Mouse (Mus musculus) limb, embryonic 11.5 days (tissue): ENCODE measurements around the gene 4930432M17Rik. TPM values are rescaled to one million over a fixed set of nuclear protein-coding genes. Genes with fewer than 3 reads are reported as not detected.

Experiments used
- ATAC-seq: fragments of 200-750 bp; cut with Nextera tagmentation; 2 replicates; pipeline ENCODE4 v1.8.0; 2017; ENCODE audit warnings: low read depth; ENCODE audit not compliant: insufficient number of reproducible peaks, low FRiP score, low TSS enrichment
- DNase-seq: peaks from one replicate; pipeline ENCODE4 v3.0.0-alpha.2; 2015; ENCODE audit warnings: low spot score
- H3K27ac ChIP-seq: fragments of 300-500 bp; sonication (generic); replicated peaks from 2 replicates; pipeline ENCODE4 v1.5.1; 2014; ENCODE audit warnings: low read depth, mild to moderate bottlenecking, low read length
- H3K27me3 ChIP-seq: fragments of 300-500 bp; sonication (generic); 2 replicates; pipeline ENCODE4 v1.6.1; 2014; ENCODE audit warnings: mild to moderate bottlenecking, low read length, mixed read lengths; ENCODE audit not compliant: control insufficient read depth, insufficient read depth
- H3K36me3 ChIP-seq: fragments of 300-500 bp; sonication (generic); 2 replicates; pipeline ENCODE4 v1.6.1; 2014; ENCODE audit warnings: mild to moderate bottlenecking, low read length, moderate library complexity, mixed read lengths; ENCODE audit not compliant: control insufficient read depth, insufficient read depth
- H3K4me1 ChIP-seq: fragments of 300-500 bp; sonication (generic); 2 replicates; pipeline ENCODE4 v1.6.1; 2014; ENCODE audit warnings: low read length, mixed read lengths; ENCODE audit not compliant: control insufficient read depth, insufficient read depth
- H3K4me2 ChIP-seq: fragments of 300-500 bp; sonication (generic); 2 replicates; pipeline ENCODE4 v1.6.1; 2014; ENCODE audit warnings: low read depth, mild to moderate bottlenecking, moderate library complexity; ENCODE audit not compliant: severe bottlenecking
- H3K4me3 ChIP-seq: fragments of 300-500 bp; sonication (generic); 2 replicates; pipeline ENCODE4 v1.5.1; 2014; ENCODE audit warnings: low read depth, low read length
- H3K9ac ChIP-seq: fragments of 300-500 bp; sonication (generic); 2 replicates; pipeline ENCODE4 v1.6.1; 2014; ENCODE audit warnings: mild to moderate bottlenecking, low read length
- H3K9me3 ChIP-seq: fragments of 300-500 bp; sonication (generic); 2 replicates; pipeline ENCODE4 v1.6.1; 2016; ENCODE audit warnings: low read length; ENCODE audit not compliant: control insufficient read depth
- WGBS: fragments of 180-500 bp; shearing (Covaris S2); extraction: QIAGEN DNeasy Blood & Tissue Kit; methylation state at CpG from one replicate; pipeline ENCODE4 v1.1.7; 2014; 5-methylcytosine and 5-hydroxymethylcytosine counted together
- polyA plus RNA-seq: library from polyadenylated mRNA; unstranded; fragments of >200 nt; fragmentation: Nextera tagmentation; extraction: Ambion mirVana; gene quantifications from 2 replicates; pipeline ENCODE4 v1.2.1, GENCODE M21; 2014

Gene 4930432M17Rik
- polyA plus RNA-seq, 1 experiment from 2014 or later, result not detected

GRCm38 (mm10) chr3:121680187-121680586 is 9.6 kb downstream of the 4930432M17Rik start:
- Histone ChIP-seq H3K9ac (no peak overlapping the region), H3K36me3 (no peaks in the 10 kb centered on the region), H3K27me3 (no peaks in the 10 kb centered on the region), H3K9me3 (no peaks in the 10 kb centered on the region), H3K4me2 (no peak overlapping the region), H3K27ac (no peak overlapping the region), H3K4me3 (no peak overlapping the region), H3K4me1 (no peaks in the 10 kb centered on the region)
- ATAC-seq (no peak), DNase-seq (no peak)
- 80% methylated on average over 3 of the region's 3 CpGs for whole genome bisulfite sequencing

DNA sequence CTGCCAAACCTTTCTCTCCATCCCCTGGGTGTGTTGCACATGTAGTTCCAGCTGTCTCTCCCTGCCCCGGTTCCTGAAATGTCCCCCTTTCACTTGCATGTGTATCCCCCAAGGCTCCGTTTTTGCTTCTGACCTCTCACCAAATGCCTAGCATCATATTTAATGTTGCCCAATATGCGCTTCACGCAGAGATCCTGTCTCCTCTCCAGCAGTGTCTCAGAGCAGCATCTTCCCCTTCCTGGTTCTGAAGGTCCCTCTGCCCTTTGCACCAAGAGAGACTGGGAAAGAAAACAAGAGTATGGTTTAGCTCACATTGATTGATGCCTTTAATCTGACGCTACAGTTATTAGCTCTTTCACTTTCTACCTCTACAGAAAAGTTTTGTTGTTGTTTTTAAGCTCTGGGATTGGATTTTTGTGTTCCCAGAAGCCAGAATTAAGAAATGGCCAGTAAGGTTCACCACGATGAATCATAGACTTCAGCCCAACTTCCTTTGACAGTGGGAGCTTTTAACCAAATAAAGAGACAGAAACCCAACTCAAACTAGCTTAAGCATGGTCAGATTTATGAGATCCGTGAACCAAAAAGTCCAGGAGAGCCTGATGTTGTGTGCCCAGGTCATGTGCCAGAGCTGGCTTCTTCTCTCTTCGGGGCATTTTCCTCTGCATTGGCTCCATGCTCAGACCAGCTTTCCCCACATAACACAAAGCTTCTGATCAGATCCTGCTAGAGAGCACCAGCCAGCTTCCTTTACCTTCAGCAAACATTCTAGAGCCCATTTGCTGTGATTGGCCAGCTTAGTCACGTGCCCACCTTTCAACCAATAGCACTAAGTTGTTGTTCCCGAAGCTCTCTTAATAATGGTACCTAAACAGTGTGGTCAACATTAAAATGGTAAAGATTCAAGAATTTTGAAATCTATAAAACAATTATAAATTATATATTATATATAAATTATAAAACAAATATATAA is 12.2 kb downstream of the 4930432M17Rik start:
- no peaks in the 10 kb centered on the region for H3K27me3 ChIP-seq
- H3K9me3 ChIP-seq, result no peaks in the 10 kb centered on the region
- WGBS, result 87% methylated on average over 10 of the region's 10 CpGs
- no peak overlapping the region for H3K4me3 ChIP-seq
- no peaks in the 10 kb centered on the region for H3K4me1 ChIP-seq
- H3K27ac ChIP-seq, result no peak overlapping the region
- DNase-seq (no peak), ATAC-seq (no peak)
- H3K4me2 ChIP-seq, result no peak overlapping the region
- no peaks in the 10 kb centered on the region for H3K36me3 ChIP-seq
- no peak overlapping the region for H3K9ac ChIP-seq

- WGBS, result 76% methylated on average over 4 of the region's 4 CpGs
- no peak for ATAC-seq
- H3K4me3 ChIP-seq, result no peak overlapping the region
- H3K36me3 ChIP-seq, result no peaks in the 10 kb centered on the region
- H3K4me1 ChIP-seq, result no peaks in the 10 kb centered on the region
- DNase-seq, result no peak
- no peaks in the 10 kb centered on the region for H3K9me3 ChIP-seq
- no peak overlapping the region for H3K27ac ChIP-seq
- no peak overlapping the region for H3K9ac ChIP-seq
- H3K4me2 ChIP-seq, result no peak overlapping the region
- H3K27me3 ChIP-seq, result no peaks in the 10 kb centered on the region
Measured at GRCm38 (mm10) chr3:121684552-121684951, 14.0 kb downstream of the 4930432M17Rik start.

GRCm38 (mm10) chr3:121684963-121685362 is 14.4 kb downstream of the 4930432M17Rik start:
- H3K4me2 ChIP-seq, result no peak overlapping the region
- 80% methylated on average over 4 of the region's 4 CpGs for WGBS
- H3K36me3 ChIP-seq, result no peaks in the 10 kb centered on the region
- H3K27ac ChIP-seq, result no peak overlapping the region
- H3K9ac ChIP-seq, result no peak overlapping the region
- no peaks in the 10 kb centered on the region for H3K4me1 ChIP-seq
- DNase-seq, result no peak
- H3K4me3 ChIP-seq, result no peak overlapping the region
- ATAC-seq, result no peak
- H3K27me3 ChIP-seq, result no peaks in the 10 kb centered on the region
- H3K9me3 ChIP-seq, result no peaks in the 10 kb centered on the region

GRCm38 (mm10) chr3:121685985-121686384 is 15.4 kb downstream of the 4930432M17Rik start:
- no peak overlapping the region for H3K4me2 ChIP-seq
- H3K27me3 ChIP-seq, result no peaks in the 10 kb centered on the region
- H3K9ac ChIP-seq, result no peak overlapping the region
- ATAC-seq, result no peak
- WGBS, result 79% methylated on average over 1 of the region's 1 CpGs
- H3K9me3 ChIP-seq, result no peaks in the 10 kb centered on the region
- no peak for DNase-seq
- no peak overlapping the region for H3K27ac ChIP-seq
- no peak overlapping the region for H3K4me3 ChIP-seq
- H3K4me1 ChIP-seq, result no peaks in the 10 kb centered on the region
- H3K36me3 ChIP-seq, result no peaks in the 10 kb centered on the region

- DNase-seq, result peak; percentile 31
- no peak overlapping the region for H3K4me3 ChIP-seq
- ATAC-seq, result no peak
- no peaks in the 10 kb centered on the region for H3K36me3 ChIP-seq
- H3K4me2 ChIP-seq, result no peak overlapping the region
- 56% methylated on average over 4 of the region's 4 CpGs for WGBS
- H3K9ac ChIP-seq, result no peak overlapping the region
- H3K4me1 ChIP-seq, result no peaks in the 10 kb centered on the region
- H3K27me3 ChIP-seq, result no peaks in the 10 kb centered on the region
- H3K27ac ChIP-seq, result no peak overlapping the region
- no peaks in the 10 kb centered on the region for H3K9me3 ChIP-seq
Measured at GRCm38 (mm10) chr3:121686408-121686911, 15.9 kb downstream of the 4930432M17Rik start.

DNA sequence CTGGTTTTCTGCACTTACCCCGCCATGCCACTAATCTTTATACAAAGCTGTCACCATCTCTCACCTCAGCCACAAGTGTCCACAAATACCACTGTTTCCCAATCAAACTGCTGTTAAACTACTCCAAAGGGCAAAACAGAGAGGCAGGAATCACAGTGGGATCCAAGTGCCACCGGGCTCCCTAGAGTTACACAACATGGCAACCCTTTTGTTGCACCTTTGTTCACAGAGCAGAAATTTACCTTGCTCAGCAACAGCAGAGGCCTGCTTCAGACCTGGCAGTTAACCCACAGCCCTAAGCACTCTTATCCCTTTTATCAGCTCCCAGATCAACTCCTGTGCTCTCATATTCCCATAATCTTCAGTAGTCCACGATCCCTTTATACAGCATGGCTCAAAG is 17.2 kb downstream of the 4930432M17Rik start:
- Histone ChIP-seq H3K4me3 (no peak overlapping the region), H3K4me1 (no peaks in the 10 kb centered on the region), H3K27ac (no peak overlapping the region), H3K4me2 (no peak overlapping the region), H3K9ac (no peak overlapping the region), H3K9me3 (no peaks in the 10 kb centered on the region), H3K27me3 (no peaks in the 10 kb centered on the region), H3K36me3 (no peaks in the 10 kb centered on the region)
- DNase-seq, result no peak
- 77% methylated on average over 3 of the region's 3 CpGs for WGBS
- ATAC-seq, result no peak

GRCm38 (mm10) chr3:121689029-121689428 is 18.5 kb downstream of the 4930432M17Rik start:
- WGBS, result 82% methylated on average over 5 of the region's 5 CpGs
- H3K27ac ChIP-seq, result no peak overlapping the region
- ATAC-seq (no peak), DNase-seq (no peak)
- H3K4me2 ChIP-seq, result no peak overlapping the region
- H3K36me3 ChIP-seq, result no peaks in the 10 kb centered on the region
- H3K9ac ChIP-seq, result no peak overlapping the region
- no peaks in the 10 kb centered on the region for H3K27me3 ChIP-seq
- H3K4me1 ChIP-seq, result no peaks in the 10 kb centered on the region
- H3K9me3 ChIP-seq, result no peaks in the 10 kb centered on the region
- no peak overlapping the region for H3K4me3 ChIP-seq
